Mouse (Mus musculus) testis, adult 2 months (tissue): ENCODE data around the gene Golt1a. TPM values are rescaled to one million over a fixed set of nuclear protein-coding genes. Genes with fewer than 3 reads are reported as not detected.

Source experiments
- H3K27ac ChIP-seq: fragments of 200-500 bp; 2 replicates; pipeline ENCODE4 v1.5.1; 2012; ENCODE audit warnings: low read depth, low read length; ENCODE audit not compliant: control insufficient read depth, insufficient read depth
- H3K27me3 ChIP-seq: fragments of 200-500 bp; 2 replicates; pipeline ENCODE4 v1.6.1; 2012; ENCODE audit warnings: mild to moderate bottlenecking, low read length, moderate library complexity; ENCODE audit not compliant: control insufficient read depth, insufficient read depth
- H3K36me3 ChIP-seq: fragments of 200-500 bp; 2 replicates; pipeline ENCODE4 v1.6.1; 2012; ENCODE audit warnings: mild to moderate bottlenecking, low read length; ENCODE audit not compliant: control insufficient read depth, insufficient read depth
- H3K4me1 ChIP-seq: fragments of 200-500 bp; 2 replicates; pipeline ENCODE4 v1.6.1; 2012; ENCODE audit warnings: low read length; ENCODE audit not compliant: control insufficient read depth, insufficient read depth
- H3K4me3 ChIP-seq: fragments of 200-500 bp; 2 replicates; pipeline ENCODE4 v1.5.1; 2012; ENCODE audit warnings: low read depth, mild to moderate bottlenecking, low read length, moderate library complexity, mixed read lengths; ENCODE audit not compliant: control insufficient read depth
- CTCF ChIP-seq: fragments of 200-500 bp; IDR thresholded peaks from 2 replicates; pipeline ENCODE4 v1.5.1; 2012; ENCODE audit warnings: low read depth, mild to moderate bottlenecking, inconsistent platforms, low read length, moderate library complexity; ENCODE audit not compliant: control insufficient read depth, insufficient read depth, insufficient replicate concordance
- POLR2A ChIP-seq: fragments of 200-500 bp; IDR thresholded peaks from 2 replicates; pipeline ENCODE4 v1.6.1; 2012; ENCODE audit warnings: low read depth, mild to moderate bottlenecking, inconsistent platforms, low read length, moderate library complexity; ENCODE audit not compliant: control insufficient read depth
- polyA plus RNA-seq: library from polyadenylated mRNA; depleted of rRNA; stranded (reverse); fragments of >200 nt; gene quantifications from 2 replicates; pipeline ENCODE4 v1.2.3, GENCODE M21; 2012

The Golt1a gene
- polyA plus RNA-seq, 1 experiment = not detected

GRCm38 (mm10) chr1:133350210-133350609 is 40.6 kb downstream of the Golt1a start, which contains the start of gene Ren1:
TSS of gene Ren1 (plus strand) at chr1:133350510.
- H3K36me3 ChIP-seq = no peaks in the 10 kb centered on the region
- no peak within 1 kb of the TSS for H3K27ac ChIP-seq
- no peaks in the 10 kb centered on the region for H3K27me3 ChIP-seq
- H3K4me3 ChIP-seq = no peak within 1 kb of the TSS
- TF ChIP-seq POLR2A = no peak
- TF ChIP-seq CTCF = no peak
- H3K4me1 ChIP-seq = no peaks in the 10 kb centered on the region

GRCm38 (mm10) chr1:133351762-133352161 is 42.2 kb downstream of the Golt1a start:
- H3K27ac ChIP-seq = no peak overlapping the region
- no peak overlapping the region for H3K4me3 ChIP-seq
- no peaks in the 10 kb centered on the region for H3K27me3 ChIP-seq
- TF ChIP-seq CTCF (no peak), POLR2A (no peak)
- no peaks in the 10 kb centered on the region for H3K36me3 ChIP-seq
- H3K4me1 ChIP-seq = no peaks in the 10 kb centered on the region

- Histone ChIP-seq H3K4me3 (no peak overlapping the region), H3K27me3 (no peaks in the 10 kb centered on the region), H3K27ac (no peak overlapping the region), H3K36me3 (no peaks in the 10 kb centered on the region), H3K4me1 (no peaks in the 10 kb centered on the region)
- TF ChIP-seq POLR2A (no peak), CTCF (peak; percentile 89; the same call in 1 of the 2 replicates)
These were observed 43.8 kb downstream of the Golt1a start for GRCm38 (mm10) chr1:133353371-133353809.

- Histone ChIP-seq H3K36me3 (no peaks in the 10 kb centered on the region), H3K4me1 (no peaks in the 10 kb centered on the region), H3K27ac (no peak overlapping the region), H3K4me3 (no peak overlapping the region), H3K27me3 (no peaks in the 10 kb centered on the region)
- TF ChIP-seq CTCF = no peak
- no peak for TF ChIP-seq POLR2A
These were observed 45.9 kb downstream of the Golt1a start for GRCm38 (mm10) chr1:133355469-133355868.

GRCm38 (mm10) chr1:133355912-133356311 is 46.3 kb downstream of the Golt1a start:
- Histone ChIP-seq H3K4me3 (no peak overlapping the region), H3K36me3 (no peaks in the 10 kb centered on the region), H3K27me3 (no peaks in the 10 kb centered on the region), H3K4me1 (no peaks in the 10 kb centered on the region), H3K27ac (no peak overlapping the region)
- TF ChIP-seq POLR2A = no peak

- H3K4me1 ChIP-seq = no peaks in the 10 kb centered on the region
- no peak overlapping the region for H3K4me3 ChIP-seq
- no peaks in the 10 kb centered on the region for H3K36me3 ChIP-seq
- no peak overlapping the region for H3K27ac ChIP-seq
- H3K27me3 ChIP-seq = no peaks in the 10 kb centered on the region
- TF ChIP-seq POLR2A (no peak), CTCF (no peak)
These were observed 46.7 kb downstream of the Golt1a start for GRCm38 (mm10) chr1:133356330-133356729.

GRCm38 (mm10) chr1:133361006-133361405 is 51.4 kb downstream of the Golt1a start:
- Histone ChIP-seq H3K27ac (no peak overlapping the region), H3K4me1 (peaks cover 9% of the 10 kb centered on the region), H3K27me3 (no peaks in the 10 kb centered on the region), H3K4me3 (no peak overlapping the region), H3K36me3 (no peaks in the 10 kb centered on the region)
- TF ChIP-seq CTCF (no peak), POLR2A (no peak)

- Histone ChIP-seq H3K4me3 (no peak overlapping the region), H3K36me3 (no peaks in the 10 kb centered on the region), H3K27ac (peak overlapping the region; percentile 39; the same call in 1 of the 2 replicates), H3K4me1 (peaks cover 9% of the 10 kb centered on the region), H3K27me3 (no peaks in the 10 kb centered on the region)
- no peak for TF ChIP-seq CTCF
- TF ChIP-seq POLR2A = no peak
These were observed 52.5 kb downstream of the Golt1a start for GRCm38 (mm10) chr1:133362103-133362502.
